Mouse (Mus musculus) cerebellum, postnatal 36 days (tissue): Measurements from ENCODE around the gene Olfr361.
"Not testable (repeated sequence)": the region's sequence is repeated elsewhere in the genome, so short reads cannot be mapped to it uniquely, and the experiment has no call there.

Source experiments
- DNase-seq, 2 experiments: peaks; one replicate each; pipeline ENCODE4 v3.0.0; 2021 to 2022; ENCODE audit warnings: mixed read lengths in 2 of 2

Gene Olfr361

GRCm38 (mm10) chr2:37089190-37089589, at the start of gene Olfr361:
Olfr361 (minus strand) TSS chr2:37089290.
- not testable (repeated sequence) for DNase-seq

- no peak for DNase-seq
These were observed 28.7 kb upstream of the Olfr361 start, which contains the start of gene Olfr362 for GRCm38 (mm10) chr2:37117810-37118209. Olfr362 (minus strand) TSS chr2:37117910.

GRCm38 (mm10) chr2:37065446-37065845, 23.6 kb downstream of the Olfr361 start, which contains the start of gene Olfr360:
Olfr360 (plus strand) TSS chr2:37065746.
- no peak for DNase-seq
